Mouse (Mus musculus) erythroblast, embryonic 14.5 days (primary cell): ENCODE measurements around the gene Msl1.

Experiments used
- GATA1 ChIP-seq: IDR thresholded peaks from 2 replicates; pipeline ENCODE4 v1.6.1; 2012; ENCODE audit warnings: low read length, inconsistent platforms, mixed read lengths
- TAL1 ChIP-seq: IDR thresholded peaks from 3 replicates; pipeline ENCODE4 v1.6.1; 2012; ENCODE audit warnings: low read length, inconsistent platforms, mixed read lengths

- TF ChIP-seq TAL1 (no peak), GATA1 (no peak)
Observed at GRCm38 (mm10) chr11:98772667-98773171, 22.6 kb upstream of the Msl1 start.
